Mouse (Mus musculus): ENCODE data around the gene Tmed3. TPM values are rescaled to one million over a fixed set of nuclear protein-coding genes. Genes with fewer than 3 reads are reported as not detected.

The Tmed3 gene
- polyA plus RNA-seq (2014; fragmentation: Nextera tagmentation; extraction: Ambion mirVana), result 50.4 and 51.5 TPM in 2 replicates

DNA sequence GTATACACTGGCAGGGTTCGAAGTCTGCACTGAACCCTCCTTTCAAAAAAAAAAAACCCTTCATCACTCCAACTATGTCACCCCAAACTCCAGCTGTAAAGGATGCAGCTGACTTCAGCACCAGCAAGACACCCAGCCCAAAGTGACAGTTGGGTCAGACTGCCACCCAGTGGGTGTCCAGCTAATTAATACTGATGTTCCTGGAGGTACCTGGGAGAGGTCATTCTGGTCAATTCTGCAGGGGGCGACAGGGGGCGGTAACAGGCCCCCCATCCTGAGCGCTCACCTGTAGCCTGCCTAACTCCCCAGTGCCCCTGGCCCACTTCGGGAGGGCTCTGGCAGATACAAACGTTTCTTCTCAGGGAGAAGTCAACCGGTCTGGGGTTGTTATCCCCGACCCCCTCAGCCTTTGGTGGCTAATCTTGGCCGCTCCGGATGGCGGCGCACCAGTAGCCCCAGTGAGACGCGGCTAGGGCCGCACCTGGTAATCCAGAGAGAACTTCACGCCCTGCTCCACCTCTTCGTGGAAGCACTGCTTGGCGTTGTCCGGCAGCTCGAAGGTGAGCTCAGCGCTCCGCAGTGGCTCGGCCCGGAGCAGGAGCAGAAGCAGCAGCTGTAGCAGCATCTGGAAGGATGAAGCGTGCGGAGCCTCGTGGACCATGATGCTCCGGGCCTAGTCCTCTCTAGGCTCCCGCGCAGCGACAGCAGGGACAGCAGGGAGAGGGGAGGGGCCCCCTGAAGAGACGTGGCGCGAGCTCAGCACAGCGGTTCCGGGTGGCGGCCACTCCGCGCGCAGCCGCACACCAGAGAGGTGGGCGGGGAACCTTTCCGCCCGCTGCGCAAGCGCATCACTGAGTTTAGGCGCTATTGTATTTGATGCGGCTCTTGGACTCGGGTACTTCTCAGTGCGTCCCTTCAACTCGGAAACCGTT lies at the start of gene Tmed3:
Gene Tmed3, minus strand, starts transcription at position 804 of the 932 bp plus-strand sequence.
- Histone ChIP-seq H3K36me3 (ENCODE audit: control insufficient read depth, insufficient read depth, low read length) (0 out of 2 replicates have a peak, but pooled peaks cover under 1% of the 10 kb centered on the region), H3K27ac (replicated peaks; ENCODE audit: low read depth, low read length) (no peak within 1 kb of the TSS), H3K9ac (ENCODE audit: low read length) (peak within 1 kb of the TSS; percentile 86), H3K4me2 (ENCODE audit: low read depth, severe bottlenecking) (peak within 1 kb of the TSS; percentile 89), H3K4me1 (ENCODE audit: control insufficient read depth, insufficient read depth, low read length) (0 out of 2 replicates have a peak, but pooled peaks cover 2% of the 10 kb centered on the region), H3K4me3 (ENCODE audit: low read depth, low read length) (peak within 1 kb of the TSS; percentile 55), H3K9me3 (ENCODE audit: control insufficient read depth, low read length) (no peaks in the 10 kb centered on the region), H3K27me3 (ENCODE audit: control insufficient read depth, insufficient read depth, low read length) (no peaks in the 10 kb centered on the region)
- peak; percentile 97 for ATAC-seq (ENCODE audit: insufficient number of reproducible peaks, low FRiP score, low TSS enrichment, low read depth)
- WGBS, result 2% methylated on average over 52 of the region's 52 CpGs
- peak; percentile 88 for DNase-seq (ENCODE audit: low spot score)

DNA sequence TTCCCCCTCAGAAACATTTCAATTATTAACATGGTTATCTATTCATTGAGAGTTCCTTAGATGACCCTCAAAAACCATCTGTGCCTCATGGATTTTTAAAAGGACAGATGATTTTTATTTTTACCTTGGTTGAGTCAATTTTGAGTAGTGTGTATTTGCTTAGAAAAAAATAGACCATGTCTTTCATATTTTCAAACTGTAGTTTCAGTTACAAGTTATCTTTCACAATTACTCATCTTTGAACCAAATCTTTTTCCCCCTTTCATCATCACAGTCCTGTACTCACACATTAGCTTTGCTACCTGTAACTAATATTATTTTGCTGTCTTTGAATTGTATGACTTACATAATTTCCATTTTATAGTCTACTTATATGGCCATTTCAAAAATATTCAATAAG lies 35.2 kb upstream of the Tmed3 start:
- Histone ChIP-seq H3K9ac (ENCODE audit: low read length) (no peak overlapping the region), H3K4me2 (ENCODE audit: low read depth, severe bottlenecking) (no peak overlapping the region), H3K27ac (replicated peaks; ENCODE audit: low read depth, low read length) (no peak overlapping the region), H3K27me3 (ENCODE audit: control insufficient read depth, insufficient read depth, low read length) (0 out of 2 replicates have a peak, but pooled peaks cover 2% of the 10 kb centered on the region), H3K4me3 (ENCODE audit: low read depth, low read length) (no peak overlapping the region), H3K9me3 (ENCODE audit: control insufficient read depth, low read length) (no peaks in the 10 kb centered on the region), H3K36me3 (ENCODE audit: control insufficient read depth, insufficient read depth, low read length) (no peaks in the 10 kb centered on the region), H3K4me1 (ENCODE audit: control insufficient read depth, insufficient read depth, low read length) (no peaks in the 10 kb centered on the region)
- ATAC-seq (ENCODE audit: insufficient number of reproducible peaks, low FRiP score, low TSS enrichment, low read depth), result no peak
- no peak for DNase-seq (ENCODE audit: low spot score)

DNA sequence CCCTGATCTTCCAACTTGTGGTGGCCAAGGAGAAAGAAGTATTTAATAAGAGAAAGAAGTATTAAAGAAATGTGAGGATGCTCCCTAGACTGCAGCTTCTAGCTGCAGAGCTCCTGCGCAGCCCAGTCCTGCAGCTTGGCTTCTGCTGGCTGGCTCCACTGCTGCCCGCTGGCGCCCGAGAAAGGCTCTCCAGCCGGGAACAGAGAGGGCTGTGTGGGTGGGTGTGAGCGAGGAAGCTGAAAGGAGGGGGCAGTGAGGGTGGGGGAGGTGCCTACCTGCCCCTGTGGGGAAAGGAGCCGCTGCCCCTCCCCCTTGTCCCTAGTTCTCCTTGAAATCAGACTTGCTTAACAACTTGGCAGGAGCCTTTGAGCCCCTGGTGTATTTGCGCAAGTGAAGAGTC lies 33.4 kb upstream of the Tmed3 start, which contains the start of gene Ankrd34c:
Gene Ankrd34c, minus strand, starts transcription at position 181 of the 400 bp plus-strand sequence.
- no peak for ATAC-seq (ENCODE audit: insufficient number of reproducible peaks, low FRiP score, low TSS enrichment, low read depth)
- H3K4me3 ChIP-seq (ENCODE audit: low read depth, low read length), result no peak within 1 kb of the TSS
- no peak within 1 kb of the TSS for H3K4me2 ChIP-seq (ENCODE audit: low read depth, severe bottlenecking)
- no peaks in the 10 kb centered on the region for H3K36me3 ChIP-seq (ENCODE audit: control insufficient read depth, insufficient read depth, low read length)
- no peaks in the 10 kb centered on the region for H3K4me1 ChIP-seq (ENCODE audit: control insufficient read depth, insufficient read depth, low read length)
- H3K27me3 ChIP-seq (ENCODE audit: control insufficient read depth, insufficient read depth, low read length), result 0 out of 2 replicates have a peak, but pooled peaks cover 2% of the 10 kb centered on the region
- no peaks in the 10 kb centered on the region for H3K9me3 ChIP-seq (ENCODE audit: control insufficient read depth, low read length)
- no peak for DNase-seq (ENCODE audit: low spot score)
- no peak within 1 kb of the TSS for H3K9ac ChIP-seq (ENCODE audit: low read length)
- no peak within 1 kb of the TSS for H3K27ac ChIP-seq (replicated peaks; ENCODE audit: low read depth, low read length)
- WGBS, result 2% methylated on average over 8 of the region's 8 CpGs

DNA sequence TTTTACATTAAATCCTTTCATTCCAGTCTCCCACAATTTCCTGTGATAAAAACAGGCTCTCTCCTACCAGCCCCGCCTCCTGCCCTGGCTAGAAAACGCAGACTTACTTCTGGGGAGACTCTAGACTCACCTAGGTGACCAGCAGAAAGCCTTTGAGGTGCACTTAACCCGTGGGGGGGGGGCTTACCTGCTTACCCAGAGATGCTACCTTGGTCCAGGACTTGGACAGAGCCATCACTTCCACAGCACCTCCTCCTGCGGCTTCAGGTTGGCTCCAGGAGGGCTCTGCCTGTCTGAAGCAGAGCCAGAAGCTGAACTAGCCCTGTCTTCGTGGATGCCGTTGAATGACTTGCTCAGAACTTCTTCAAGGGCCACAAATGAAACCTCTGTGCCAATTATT lies 33.0 kb upstream of the Tmed3 start:
- ATAC-seq (ENCODE audit: insufficient number of reproducible peaks, low FRiP score, low TSS enrichment, low read depth) (no peak), DNase-seq (ENCODE audit: low spot score) (no peak)
- Histone ChIP-seq H3K27ac (replicated peaks; ENCODE audit: low read depth, low read length) (no peak overlapping the region), H3K27me3 (ENCODE audit: control insufficient read depth, insufficient read depth, low read length) (0 out of 2 replicates have a peak, but pooled peaks cover 2% of the 10 kb centered on the region), H3K9me3 (ENCODE audit: control insufficient read depth, low read length) (no peaks in the 10 kb centered on the region), H3K4me2 (ENCODE audit: low read depth, severe bottlenecking) (no peak overlapping the region), H3K36me3 (ENCODE audit: control insufficient read depth, insufficient read depth, low read length) (no peaks in the 10 kb centered on the region), H3K9ac (ENCODE audit: low read length) (no peak overlapping the region), H3K4me3 (ENCODE audit: low read depth, low read length) (no peak overlapping the region), H3K4me1 (ENCODE audit: control insufficient read depth, insufficient read depth, low read length) (no peaks in the 10 kb centered on the region)
- 8% methylated on average over 6 of the region's 6 CpGs for WGBS

DNA sequence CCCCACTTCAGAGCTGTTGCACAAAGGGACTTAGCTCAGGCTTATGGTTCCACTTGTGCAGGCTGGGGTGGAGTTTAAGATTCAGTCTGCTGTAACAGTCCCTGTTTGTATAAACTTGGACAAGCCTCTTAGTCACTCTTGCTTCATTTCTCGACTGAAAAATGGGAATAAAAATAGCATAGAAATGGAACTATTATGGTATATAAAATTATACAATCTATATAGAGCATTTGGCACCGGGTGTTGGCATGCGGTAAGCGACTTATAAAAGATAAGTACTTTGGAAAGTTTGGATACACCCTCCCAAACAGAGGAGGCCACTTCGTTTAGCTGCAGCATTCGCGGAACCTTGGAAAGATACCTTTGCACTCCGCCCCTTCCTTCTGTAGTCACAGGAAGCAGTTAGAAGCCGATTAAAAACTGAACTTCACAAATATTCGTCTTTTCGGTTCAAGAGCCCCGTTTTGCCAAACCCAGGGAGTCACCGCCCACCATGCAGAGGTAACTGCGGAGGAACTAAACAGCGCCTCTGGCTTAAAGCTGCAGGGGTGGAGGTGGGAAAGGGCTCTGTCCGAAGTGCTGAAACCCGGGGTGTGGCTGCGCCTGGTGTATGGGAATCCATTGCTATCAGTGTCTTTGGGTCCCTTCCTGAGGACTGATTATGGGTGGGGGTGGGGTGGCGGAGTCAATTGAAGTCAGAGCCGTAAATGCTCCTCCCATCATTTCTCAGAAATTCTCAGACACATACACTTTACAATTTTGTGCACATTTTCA lies 32.3 kb upstream of the Tmed3 start:
- Histone ChIP-seq H3K27me3 (ENCODE audit: control insufficient read depth, insufficient read depth, low read length) (0 out of 2 replicates have a peak, but pooled peaks cover 2% of the 10 kb centered on the region), H3K27ac (replicated peaks; ENCODE audit: low read depth, low read length) (no peak overlapping the region), H3K36me3 (ENCODE audit: control insufficient read depth, insufficient read depth, low read length) (no peaks in the 10 kb centered on the region), H3K4me3 (ENCODE audit: low read depth, low read length) (no peak overlapping the region), H3K9ac (ENCODE audit: low read length) (no peak overlapping the region), H3K4me2 (ENCODE audit: low read depth, severe bottlenecking) (no peak overlapping the region), H3K9me3 (ENCODE audit: control insufficient read depth, low read length) (no peaks in the 10 kb centered on the region), H3K4me1 (ENCODE audit: control insufficient read depth, insufficient read depth, low read length) (no peaks in the 10 kb centered on the region)
- peak; percentile 84 for DNase-seq (ENCODE audit: low spot score)
- WGBS, result 7% methylated on average over 20 of the region's 20 CpGs
- ATAC-seq (ENCODE audit: insufficient number of reproducible peaks, low FRiP score, low TSS enrichment, low read depth), result peak; percentile 57; the same call in 1 of the 2 replicates

DNA sequence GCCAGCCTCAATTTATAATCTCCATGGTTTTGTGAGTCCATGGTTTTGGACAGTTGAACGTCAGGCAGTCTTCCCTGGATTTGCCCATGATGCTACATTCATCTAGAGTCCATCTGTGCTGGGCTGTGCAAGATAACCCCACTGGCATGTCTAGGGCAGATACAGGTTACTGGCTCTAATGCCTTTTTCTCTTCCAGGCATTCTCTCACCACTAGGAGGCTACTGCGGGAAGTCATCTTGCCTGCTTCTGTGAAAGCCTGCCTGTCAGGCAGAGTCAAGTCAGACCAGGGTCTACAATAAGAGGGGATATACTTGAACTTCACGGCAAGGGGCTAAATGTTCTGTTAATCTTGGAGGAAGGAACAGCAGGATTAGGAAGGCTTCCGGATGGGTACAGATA lies 2.0 kb upstream of the Tmed3 start:
- ATAC-seq (ENCODE audit: insufficient number of reproducible peaks, low FRiP score, low TSS enrichment, low read depth) (no peak), DNase-seq (ENCODE audit: low spot score) (no peak)
- H3K4me2 ChIP-seq (ENCODE audit: low read depth, severe bottlenecking), result no peak overlapping the region
- H3K9ac ChIP-seq (ENCODE audit: low read length), result no peak overlapping the region
- H3K27me3 ChIP-seq (ENCODE audit: control insufficient read depth, insufficient read depth, low read length), result no peaks in the 10 kb centered on the region
- no peak overlapping the region for H3K4me3 ChIP-seq (ENCODE audit: low read depth, low read length)
- H3K4me1 ChIP-seq (ENCODE audit: control insufficient read depth, insufficient read depth, low read length), result 0 out of 2 replicates have a peak, but pooled peaks cover 2% of the 10 kb centered on the region
- no peak overlapping the region for H3K27ac ChIP-seq (replicated peaks; ENCODE audit: low read depth, low read length)
- WGBS, result 35% methylated on average over 4 of the region's 4 CpGs
- H3K9me3 ChIP-seq (ENCODE audit: control insufficient read depth, low read length), result no peaks in the 10 kb centered on the region
- H3K36me3 ChIP-seq (ENCODE audit: control insufficient read depth, insufficient read depth, low read length), result no peaks in the 10 kb centered on the region

DNA sequence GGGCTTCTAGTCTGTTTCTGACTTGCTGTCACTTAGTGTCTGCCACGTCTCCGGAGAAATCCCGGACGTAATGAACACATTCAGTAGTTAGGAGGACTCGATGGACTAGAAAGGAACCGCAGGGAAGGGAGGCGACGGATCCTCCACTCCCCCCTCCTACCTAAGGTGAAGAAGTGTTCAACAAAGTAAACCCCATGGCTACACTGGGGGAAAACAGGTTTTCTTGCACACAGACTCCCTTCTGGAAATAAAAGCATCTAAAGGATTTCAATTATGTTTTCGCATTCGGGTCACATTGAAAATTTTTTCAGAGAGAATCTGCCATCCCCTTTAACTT lies 297 bp upstream of the Tmed3 start:
- Histone ChIP-seq H3K9me3 (ENCODE audit: control insufficient read depth, low read length) (no peaks in the 10 kb centered on the region), H3K4me2 (ENCODE audit: low read depth, severe bottlenecking) (peak overlapping the region; percentile 89), H3K27ac (replicated peaks; ENCODE audit: low read depth, low read length) (no peak overlapping the region), H3K9ac (ENCODE audit: low read length) (peak overlapping the region; percentile 86), H3K27me3 (ENCODE audit: control insufficient read depth, insufficient read depth, low read length) (no peaks in the 10 kb centered on the region), H3K36me3 (ENCODE audit: control insufficient read depth, insufficient read depth, low read length) (no peaks in the 10 kb centered on the region), H3K4me3 (ENCODE audit: low read depth, low read length) (peak overlapping the region; percentile 55), H3K4me1 (ENCODE audit: control insufficient read depth, insufficient read depth, low read length) (0 out of 2 replicates have a peak, but pooled peaks cover 2% of the 10 kb centered on the region)
- DNase-seq (ENCODE audit: low spot score), result no peak
- WGBS, result 11% methylated on average over 10 of the region's 10 CpGs
- ATAC-seq (ENCODE audit: insufficient number of reproducible peaks, low FRiP score, low TSS enrichment, low read depth), result peak; percentile 55; the same call in 1 of the 2 replicates

DNA sequence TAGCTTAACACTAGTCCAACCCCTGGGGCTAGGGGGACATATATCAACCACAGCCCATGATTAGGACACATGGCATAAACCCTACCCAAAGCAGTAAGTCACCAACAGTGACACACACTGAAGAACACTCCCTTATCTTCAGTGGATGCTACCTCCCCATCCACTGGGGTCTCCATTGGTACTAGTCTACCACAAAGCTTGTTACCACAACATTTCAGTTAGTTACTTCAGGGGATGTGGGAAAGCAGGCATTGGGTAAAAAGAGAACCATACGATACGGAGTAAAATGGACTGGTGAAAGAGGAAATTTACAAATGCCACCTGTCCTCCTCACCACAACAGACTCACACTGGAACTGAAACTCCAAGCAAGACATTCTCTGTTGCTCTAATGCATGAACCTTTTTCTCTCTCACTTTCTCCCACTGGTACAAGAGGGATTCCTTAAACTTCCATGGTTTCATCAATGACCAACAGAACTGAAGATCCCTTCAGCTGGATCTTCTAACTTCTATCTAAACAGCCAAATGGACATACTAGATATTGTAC lies 3.9 kb downstream of the Tmed3 start:
- DNase-seq (ENCODE audit: low spot score), result no peak
- no peak overlapping the region for H3K4me3 ChIP-seq (ENCODE audit: low read depth, low read length)
- no peak overlapping the region for H3K9ac ChIP-seq (ENCODE audit: low read length)
- WGBS, result 94% methylated on average over 2 of the region's 2 CpGs
- no peak for ATAC-seq (ENCODE audit: insufficient number of reproducible peaks, low FRiP score, low TSS enrichment, low read depth)
- H3K9me3 ChIP-seq (ENCODE audit: control insufficient read depth, low read length), result no peaks in the 10 kb centered on the region
- H3K4me1 ChIP-seq (ENCODE audit: control insufficient read depth, insufficient read depth, low read length), result 0 out of 2 replicates have a peak, but pooled peaks cover 2% of the 10 kb centered on the region
- H3K27ac ChIP-seq (replicated peaks; ENCODE audit: low read depth, low read length), result no peak overlapping the region
- H3K27me3 ChIP-seq (ENCODE audit: control insufficient read depth, insufficient read depth, low read length), result no peaks in the 10 kb centered on the region
- H3K4me2 ChIP-seq (ENCODE audit: low read depth, severe bottlenecking), result no peak overlapping the region
- peaks cover 4% of the 10 kb centered on the region; the same call in 1 of the 2 replicates for H3K36me3 ChIP-seq (ENCODE audit: control insufficient read depth, insufficient read depth, low read length)
